Mouse (Mus musculus): ENCODE data around the gene Mc3r. TPM values are rescaled to one million over a fixed set of nuclear protein-coding genes. Genes with fewer than 3 reads are reported as not detected.

Mc3r gene
- polyA plus RNA-seq, 1 experiment from 2014 or later = not detected

DNA sequence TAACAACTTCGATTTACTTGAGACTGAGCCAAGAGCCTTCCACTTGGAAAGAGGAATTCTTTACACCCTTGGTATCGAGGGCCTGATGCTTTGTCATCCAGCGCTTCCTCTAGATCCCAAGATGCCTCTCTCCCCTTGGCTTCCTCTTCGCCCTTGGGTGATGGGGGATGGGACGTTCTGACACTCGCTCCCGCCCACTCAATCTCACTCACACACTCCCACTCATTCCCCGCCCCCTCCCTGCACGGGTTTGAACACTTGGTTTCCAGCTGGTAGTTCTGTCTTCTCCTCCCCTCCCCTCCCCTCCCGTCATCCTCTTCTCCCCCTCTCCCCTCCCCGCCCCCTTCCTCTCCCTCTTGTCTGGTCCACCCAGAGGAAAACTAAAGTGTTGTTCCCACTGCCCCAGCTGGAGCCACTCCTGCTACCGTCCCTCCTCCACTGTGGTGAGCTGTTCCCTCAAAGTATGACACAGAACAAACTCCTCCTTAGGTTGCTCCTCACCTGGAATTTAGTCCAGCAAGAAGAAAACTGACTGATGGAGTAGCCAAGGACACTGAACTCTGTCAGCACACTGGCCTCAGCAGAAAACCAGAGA lies 9.3 kb downstream of the Mc3r start:
- H3K4me2 ChIP-seq = 0 out of 2 replicates have a peak overlapping the region, but pooled peaks have one; percentile 10
- 15% methylated on average over 12 of the region's 12 CpGs for WGBS

DNA sequence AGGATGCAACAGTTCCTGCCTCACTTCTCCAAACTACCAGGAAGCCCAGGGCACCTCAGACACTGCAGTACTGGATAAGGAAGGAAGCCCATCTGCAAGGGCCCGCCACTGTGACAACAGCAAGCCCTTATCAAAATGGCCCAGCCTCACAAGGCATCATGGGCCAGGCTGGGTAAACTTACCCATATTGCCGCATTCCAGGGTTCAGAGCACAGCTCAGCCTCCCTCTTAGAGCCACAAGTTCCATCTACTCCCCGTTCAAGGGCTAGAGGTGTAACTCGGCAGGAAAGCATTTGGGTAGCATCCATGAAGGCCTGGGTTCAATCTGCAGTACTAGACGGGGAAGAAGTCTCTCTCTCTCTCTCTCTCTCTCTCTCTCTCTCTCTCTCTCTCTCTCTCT lies 11.8 kb downstream of the Mc3r start:
- Histone ChIP-seq H3K4me2 (no peak overlapping the region), H3K27me3 (no peaks in the 10 kb centered on the region), H3K9ac (no peak overlapping the region), H3K9me3 (no peaks in the 10 kb centered on the region), H3K36me3 (no peaks in the 10 kb centered on the region), H3K4me1 (no peaks in the 10 kb centered on the region), H3K4me3 (no peak overlapping the region), H3K27ac (no peak overlapping the region)
- WGBS = 51% methylated on average over 5 of the region's 5 CpGs
- 0 out of 2 replicates have a peak, but pooled peaks have one; percentile 36 for ATAC-seq (ENCODE audit: borderline replicate concordance, extremely low read depth, low FRiP score, low TSS enrichment)

More for the DNA sequence above, 9.3 kb downstream of the Mc3r start:
- H3K36me3 ChIP-seq = no peaks in the 10 kb centered on the region
- H3K27me3 ChIP-seq = no peaks in the 10 kb centered on the region
- H3K4me1 ChIP-seq = no peaks in the 10 kb centered on the region
- no peak overlapping the region for H3K4me3 ChIP-seq
- no peak overlapping the region for H3K27ac ChIP-seq
- no peak overlapping the region for H3K9ac ChIP-seq
- ATAC-seq (ENCODE audit: borderline replicate concordance, extremely low read depth, low FRiP score, low TSS enrichment) = peak; percentile 60; the same call in 1 of the 2 replicates
- H3K9me3 ChIP-seq = no peaks in the 10 kb centered on the region

DNA sequence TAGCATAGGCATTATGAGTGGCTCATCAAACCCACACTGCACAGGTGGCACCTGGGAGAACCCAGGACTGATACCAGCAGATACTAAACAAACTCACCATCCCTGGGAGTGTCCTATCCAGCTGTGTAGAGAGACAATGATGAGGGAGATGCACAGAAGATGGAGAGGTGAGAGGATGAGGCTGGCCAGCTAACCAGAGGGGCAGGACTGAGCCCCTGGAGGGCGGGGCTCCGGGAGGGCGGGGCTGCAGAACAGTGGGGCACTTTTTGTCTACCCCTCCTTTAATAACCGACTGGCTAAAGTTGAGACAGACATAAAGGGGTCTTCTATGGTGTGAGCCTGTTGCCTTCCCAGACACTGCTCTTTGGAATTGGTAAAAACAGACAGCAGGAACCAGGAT lies 13.1 kb downstream of the Mc3r start:
- 71% methylated on average over 4 of the region's 4 CpGs for WGBS
- Histone ChIP-seq H3K4me1 (no peaks in the 10 kb centered on the region), H3K4me3 (no peak overlapping the region), H3K9me3 (no peaks in the 10 kb centered on the region), H3K36me3 (no peaks in the 10 kb centered on the region), H3K27ac (no peak overlapping the region), H3K27me3 (no peaks in the 10 kb centered on the region), H3K4me2 (no peak overlapping the region), H3K9ac (no peak overlapping the region)
- no peak for ATAC-seq (ENCODE audit: borderline replicate concordance, extremely low read depth, low FRiP score, low TSS enrichment)

DNA sequence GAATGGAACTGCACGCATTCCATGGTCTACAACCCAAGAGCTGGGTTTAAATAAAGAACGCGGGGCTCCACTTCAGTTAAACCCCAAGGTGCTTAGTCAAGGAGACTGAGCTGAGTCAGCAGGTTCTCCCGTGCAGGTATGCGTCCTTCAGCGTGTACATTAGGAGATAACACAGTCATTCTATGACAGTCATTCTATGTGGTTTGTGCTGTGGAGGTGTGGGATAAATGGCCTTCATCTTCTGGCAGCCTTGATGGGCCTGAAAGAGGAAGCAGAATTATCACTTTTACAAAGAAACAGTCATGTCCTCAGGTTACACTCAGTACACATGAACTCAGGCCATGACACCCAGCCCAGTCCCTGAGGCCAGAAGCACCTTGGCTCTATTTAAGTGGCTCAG lies 14.9 kb downstream of the Mc3r start:
- H3K9ac ChIP-seq = no peak overlapping the region
- H3K36me3 ChIP-seq = no peaks in the 10 kb centered on the region
- no peaks in the 10 kb centered on the region for H3K27me3 ChIP-seq
- no peaks in the 10 kb centered on the region for H3K9me3 ChIP-seq
- no peak overlapping the region for H3K4me2 ChIP-seq
- no peak for ATAC-seq (ENCODE audit: borderline replicate concordance, extremely low read depth, low FRiP score, low TSS enrichment)
- no peak overlapping the region for H3K27ac ChIP-seq
- WGBS = 70% methylated on average over 6 of the region's 6 CpGs
- H3K4me1 ChIP-seq = no peaks in the 10 kb centered on the region
- H3K4me3 ChIP-seq = no peak overlapping the region

DNA sequence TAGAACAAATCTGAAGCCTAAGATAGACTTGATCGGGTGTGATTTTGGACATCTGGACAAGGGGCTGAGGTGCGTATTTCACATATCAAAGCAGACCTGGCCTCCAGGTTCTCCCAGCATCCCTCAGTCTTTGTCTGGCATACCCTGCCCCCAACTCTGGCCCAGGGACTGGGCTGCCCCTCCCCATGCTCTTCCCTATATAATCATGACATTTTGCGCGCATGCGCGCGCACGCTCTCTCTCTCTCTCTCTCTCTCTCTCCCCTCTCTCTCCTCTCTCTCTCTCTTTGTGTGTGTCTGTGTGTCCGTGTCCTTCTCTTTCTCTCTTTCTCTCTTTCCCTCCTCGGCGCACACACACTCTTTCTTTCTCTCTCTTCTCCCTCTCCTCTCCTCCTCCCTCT lies 21.6 kb downstream of the Mc3r start:
- no peak for ATAC-seq (ENCODE audit: borderline replicate concordance, extremely low read depth, low FRiP score, low TSS enrichment)
- H3K4me3 ChIP-seq = no peak overlapping the region
- WGBS = 80% methylated on average over 11 of the region's 11 CpGs
- H3K9ac ChIP-seq = no peak overlapping the region
- no peaks in the 10 kb centered on the region for H3K27me3 ChIP-seq
- no peaks in the 10 kb centered on the region for H3K36me3 ChIP-seq
- H3K4me1 ChIP-seq = no peaks in the 10 kb centered on the region
- no peak overlapping the region for H3K27ac ChIP-seq
- no peaks in the 10 kb centered on the region for H3K9me3 ChIP-seq
- no peak overlapping the region for H3K4me2 ChIP-seq

DNA sequence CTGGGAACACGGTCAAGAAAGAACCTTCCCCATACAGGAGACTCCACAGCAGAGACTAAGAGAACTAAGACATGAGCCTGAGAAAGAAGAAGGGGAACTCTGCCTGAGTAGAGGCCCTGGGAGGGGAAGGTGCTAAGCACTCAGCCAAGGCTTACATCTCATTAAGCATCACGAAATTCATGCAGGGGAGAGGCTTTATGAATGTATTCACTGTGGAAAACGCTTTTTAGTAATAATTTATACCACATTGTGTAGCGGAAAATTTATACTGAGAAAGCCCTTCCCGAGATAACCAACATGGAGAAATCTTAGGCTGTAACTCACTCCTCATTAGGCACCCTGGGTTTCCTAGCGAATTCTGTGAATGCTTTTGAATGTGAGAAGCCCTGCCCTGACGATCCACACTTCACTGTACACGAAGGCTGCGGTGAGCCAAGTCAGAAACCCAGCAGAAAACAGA lies 22.2 kb downstream of the Mc3r start:
- ATAC-seq (ENCODE audit: borderline replicate concordance, extremely low read depth, low FRiP score, low TSS enrichment) = no peak
- Histone ChIP-seq H3K4me3 (no peak overlapping the region), H3K27me3 (no peaks in the 10 kb centered on the region), H3K4me2 (no peak overlapping the region), H3K27ac (no peak overlapping the region), H3K9ac (no peak overlapping the region), H3K36me3 (no peaks in the 10 kb centered on the region), H3K9me3 (no peaks in the 10 kb centered on the region), H3K4me1 (no peaks in the 10 kb centered on the region)
- WGBS = 34% methylated on average over 9 of the region's 9 CpGs

DNA sequence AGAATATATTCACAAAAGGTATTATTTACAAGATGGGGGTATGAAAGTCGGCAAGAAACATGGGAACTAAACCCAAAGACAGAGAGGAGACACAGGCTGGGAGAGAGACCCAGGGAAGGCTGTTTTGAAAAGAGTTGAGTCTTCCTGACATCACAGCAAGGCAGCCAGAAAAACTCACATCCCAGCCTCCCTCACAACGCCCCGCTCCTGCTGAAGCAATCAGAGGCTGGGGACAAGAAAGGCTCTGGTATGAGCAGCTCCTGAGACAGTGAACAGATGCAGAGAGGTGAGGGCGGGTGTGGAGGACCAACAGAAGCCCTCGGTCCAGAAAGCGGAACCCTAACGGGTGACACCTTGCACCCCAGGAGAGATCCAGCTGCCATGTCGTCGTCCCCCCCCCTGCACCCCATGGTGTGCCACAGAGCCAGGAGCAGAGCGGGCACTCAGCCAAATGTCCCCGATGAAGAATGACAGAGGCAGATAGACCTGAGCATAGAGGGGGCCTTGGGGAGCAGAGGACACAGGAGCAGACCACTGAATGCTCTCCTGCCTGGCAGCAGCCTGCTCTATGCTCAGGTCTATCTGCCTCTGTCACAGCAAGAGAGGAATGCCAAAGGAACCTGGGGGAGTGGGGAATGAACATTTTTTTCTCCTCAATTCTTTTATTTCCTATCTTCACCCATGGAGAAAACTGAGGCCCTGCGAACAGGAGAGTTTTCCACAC lies 22.8 kb downstream of the Mc3r start:
- Histone ChIP-seq H3K27ac (no peak overlapping the region), H3K4me3 (no peak overlapping the region), H3K27me3 (no peaks in the 10 kb centered on the region), H3K9me3 (no peaks in the 10 kb centered on the region), H3K4me1 (no peaks in the 10 kb centered on the region), H3K4me2 (no peak overlapping the region), H3K9ac (no peak overlapping the region), H3K36me3 (no peaks in the 10 kb centered on the region)
- no peak for ATAC-seq (ENCODE audit: borderline replicate concordance, extremely low read depth, low FRiP score, low TSS enrichment)
- WGBS = 62% methylated on average over 12 of the region's 12 CpGs

DNA sequence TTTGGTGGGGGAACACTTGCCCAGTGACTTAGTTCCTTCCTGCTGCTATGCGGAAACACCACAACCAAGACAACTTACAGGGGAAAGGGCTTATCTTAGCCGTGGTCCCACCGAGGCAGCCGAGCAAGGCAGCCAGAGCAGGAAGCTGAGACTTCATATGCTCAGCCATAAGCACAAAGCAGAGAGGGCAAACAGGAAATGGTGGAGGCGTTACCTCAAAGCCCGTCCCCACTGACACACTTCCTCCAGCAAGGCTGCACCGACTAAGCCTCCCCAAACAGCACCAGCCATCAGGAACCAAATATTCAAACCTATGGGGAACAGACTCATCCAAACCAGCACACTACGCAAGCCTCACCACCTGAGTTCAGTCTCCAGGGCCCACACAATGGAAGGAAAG lies 26.4 kb downstream of the Mc3r start:
- no peak for ATAC-seq (ENCODE audit: borderline replicate concordance, extremely low read depth, low FRiP score, low TSS enrichment)
- 69% methylated on average over 8 of the region's 8 CpGs for WGBS

DNA sequence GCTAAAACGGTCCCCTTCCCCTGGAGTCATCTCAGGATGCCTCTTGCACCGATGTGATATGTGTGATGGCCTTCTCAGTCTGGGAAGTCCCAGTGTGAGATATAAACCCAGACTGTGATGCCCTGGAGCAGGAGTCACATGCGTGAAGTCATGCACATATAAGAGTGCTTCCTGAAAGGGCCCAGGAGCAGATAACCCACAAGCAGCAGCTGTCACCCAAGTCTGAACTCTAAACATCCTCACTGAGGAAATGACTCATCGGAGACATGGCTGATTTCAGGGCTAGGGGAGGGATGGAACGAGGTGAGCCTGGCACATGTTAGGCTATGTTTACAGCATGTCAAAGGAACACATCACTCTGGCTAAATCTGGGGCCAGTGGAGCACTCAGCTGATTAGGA lies 27.9 kb downstream of the Mc3r start:
- no peaks in the 10 kb centered on the region; the same call in 1 of the 2 replicates for H3K4me1 ChIP-seq
- H3K27ac ChIP-seq = no peak overlapping the region
- 23% methylated on average over 5 of the region's 5 CpGs for WGBS
- H3K36me3 ChIP-seq = no peaks in the 10 kb centered on the region
- H3K4me3 ChIP-seq = no peak overlapping the region
- no peaks in the 10 kb centered on the region for H3K27me3 ChIP-seq
- no peak for ATAC-seq (ENCODE audit: borderline replicate concordance, extremely low read depth, low FRiP score, low TSS enrichment)
- H3K9me3 ChIP-seq = no peaks in the 10 kb centered on the region
- H3K9ac ChIP-seq = no peak overlapping the region
- no peak overlapping the region for H3K4me2 ChIP-seq

More for the DNA sequence above, 26.4 kb downstream of the Mc3r start:
- H3K27me3 ChIP-seq = no peaks in the 10 kb centered on the region
- H3K27ac ChIP-seq = no peak overlapping the region
- H3K9ac ChIP-seq = no peak overlapping the region
- H3K4me2 ChIP-seq = no peak overlapping the region
- no peaks in the 10 kb centered on the region; the same call in 1 of the 2 replicates for H3K4me1 ChIP-seq
- H3K9me3 ChIP-seq = no peaks in the 10 kb centered on the region
- no peaks in the 10 kb centered on the region for H3K36me3 ChIP-seq
- H3K4me3 ChIP-seq = no peak overlapping the region

DNA sequence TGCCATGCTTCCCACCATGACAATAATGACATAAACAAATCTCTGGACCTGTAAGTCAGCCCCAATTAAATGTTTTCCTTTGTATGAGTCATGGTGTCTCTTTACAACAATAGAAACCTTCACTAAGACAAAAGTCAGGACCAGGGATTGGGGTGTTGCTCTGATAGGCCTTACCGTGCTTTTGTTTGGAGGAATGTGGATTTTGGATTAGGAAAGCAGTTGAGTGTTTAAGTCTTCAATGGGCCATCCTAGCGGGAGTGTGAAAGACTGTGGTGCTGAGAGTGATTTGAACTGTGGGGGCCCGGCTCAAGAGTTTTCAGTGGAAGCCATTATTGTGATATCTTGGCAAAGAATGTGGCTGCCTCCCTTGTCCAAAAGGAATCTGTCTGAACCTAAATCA lies 30.7 kb downstream of the Mc3r start:
- no peak overlapping the region for H3K9ac ChIP-seq
- H3K27ac ChIP-seq = no peak overlapping the region
- H3K36me3 ChIP-seq = no peaks in the 10 kb centered on the region
- H3K4me3 ChIP-seq = no peak overlapping the region
- WGBS = 68% methylated on average over 3 of the region's 3 CpGs
- H3K27me3 ChIP-seq = no peaks in the 10 kb centered on the region
- peaks cover 5% of the 10 kb centered on the region; the same call in 1 of the 2 replicates for H3K4me1 ChIP-seq
- ATAC-seq (ENCODE audit: borderline replicate concordance, extremely low read depth, low FRiP score, low TSS enrichment) = no peak
- H3K4me2 ChIP-seq = no peak overlapping the region
- no peaks in the 10 kb centered on the region for H3K9me3 ChIP-seq

DNA sequence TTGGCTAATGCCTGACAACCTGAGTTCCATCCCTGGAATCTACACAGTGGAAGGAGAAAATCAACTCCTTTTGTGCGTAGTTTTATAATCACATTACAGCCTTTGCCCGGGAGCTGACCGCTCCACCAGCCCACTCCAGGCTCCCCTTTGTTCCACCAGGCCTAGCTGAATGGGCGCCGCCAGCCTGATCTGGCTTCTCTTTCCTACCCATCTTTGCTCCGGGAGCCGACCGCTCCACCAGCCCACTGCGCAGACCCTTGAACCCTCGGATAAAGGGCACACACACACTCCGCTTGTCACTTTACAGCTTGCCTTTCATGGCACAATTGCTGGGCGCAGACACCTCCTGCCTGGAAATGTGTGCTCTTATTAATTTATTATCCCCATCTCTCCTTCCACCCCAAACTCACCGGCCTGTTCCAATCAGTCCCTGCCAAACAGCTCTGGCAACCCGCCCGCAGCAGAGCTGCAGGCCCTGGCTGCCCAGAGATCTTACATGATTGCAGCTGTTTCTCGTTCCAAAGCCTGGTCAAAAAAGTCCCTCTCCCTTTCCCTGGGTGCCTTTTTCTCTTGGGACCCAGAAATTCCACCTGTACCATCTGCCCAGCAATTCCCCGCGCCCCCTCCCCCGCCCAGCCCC lies 33.9 kb downstream of the Mc3r start:
- Histone ChIP-seq H3K9me3 (no peaks in the 10 kb centered on the region), H3K4me2 (no peak overlapping the region), H3K4me1 (peaks cover 5% of the 10 kb centered on the region; the same call in 1 of the 2 replicates), H3K9ac (no peak overlapping the region), H3K27me3 (no peaks in the 10 kb centered on the region), H3K27ac (no peak overlapping the region), H3K36me3 (no peaks in the 10 kb centered on the region), H3K4me3 (no peak overlapping the region)
- no peak for ATAC-seq (ENCODE audit: borderline replicate concordance, extremely low read depth, low FRiP score, low TSS enrichment)
- 67% methylated on average over 19 of the region's 19 CpGs for WGBS

DNA sequence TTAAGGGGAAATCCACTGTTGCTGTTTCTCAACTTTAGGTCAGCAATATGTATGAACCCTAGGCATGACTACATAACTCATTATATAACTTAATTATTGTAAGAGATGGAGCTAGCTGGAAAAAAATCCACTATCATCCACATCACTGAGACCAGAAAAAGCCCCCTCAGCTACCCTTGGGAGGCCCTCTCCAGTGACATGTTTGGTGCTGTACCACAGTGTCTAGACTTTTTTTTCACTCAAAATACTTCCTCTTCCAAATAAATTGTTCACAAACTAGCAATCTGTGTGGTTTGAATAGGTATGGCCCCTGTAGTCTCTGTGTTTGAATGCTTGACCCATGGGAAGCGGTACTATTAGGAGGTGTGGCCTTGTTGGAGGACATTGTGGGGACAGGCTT lies 39.4 kb downstream of the Mc3r start:
- no peak overlapping the region for H3K4me3 ChIP-seq
- 84% methylated on average over 1 of the region's 1 CpGs for WGBS
- H3K27me3 ChIP-seq = no peaks in the 10 kb centered on the region
- no peak for ATAC-seq (ENCODE audit: borderline replicate concordance, extremely low read depth, low FRiP score, low TSS enrichment)
- H3K9me3 ChIP-seq = no peaks in the 10 kb centered on the region
- no peak overlapping the region for H3K27ac ChIP-seq
- no peaks in the 10 kb centered on the region for H3K36me3 ChIP-seq
- H3K4me1 ChIP-seq = no peaks in the 10 kb centered on the region
- H3K4me2 ChIP-seq = no peak overlapping the region
- H3K9ac ChIP-seq = no peak overlapping the region
